Mouse (Mus musculus): ENCODE results near the gene Tmem268. TPM values are rescaled to one million over a fixed set of nuclear protein-coding genes. Genes with fewer than 3 reads are reported as not detected.

The Tmem268 gene
- 4.7 and 7.0 TPM in 2 replicates for polyA plus RNA-seq (2012)

GRCm38 (mm10) chr4:63558407-63559081 is at the start of gene Tmem268:
TSS of gene Tmem268 (plus strand) at chr4:63558781.

GRCm38 (mm10) chr4:63544494-63545230 is 13.9 kb upstream of the Tmem268 start, which contains the start of gene Atp6v1g1:
TSS of gene Atp6v1g1 (plus strand) at chr4:63544772.

GRCm38 (mm10) chr4:63604945-63605344 is 46.4 kb downstream of the Tmem268 start, which contains the start of gene Gm11213:
TSS of gene Gm11213 (minus strand) at chr4:63605261.

DNA sequence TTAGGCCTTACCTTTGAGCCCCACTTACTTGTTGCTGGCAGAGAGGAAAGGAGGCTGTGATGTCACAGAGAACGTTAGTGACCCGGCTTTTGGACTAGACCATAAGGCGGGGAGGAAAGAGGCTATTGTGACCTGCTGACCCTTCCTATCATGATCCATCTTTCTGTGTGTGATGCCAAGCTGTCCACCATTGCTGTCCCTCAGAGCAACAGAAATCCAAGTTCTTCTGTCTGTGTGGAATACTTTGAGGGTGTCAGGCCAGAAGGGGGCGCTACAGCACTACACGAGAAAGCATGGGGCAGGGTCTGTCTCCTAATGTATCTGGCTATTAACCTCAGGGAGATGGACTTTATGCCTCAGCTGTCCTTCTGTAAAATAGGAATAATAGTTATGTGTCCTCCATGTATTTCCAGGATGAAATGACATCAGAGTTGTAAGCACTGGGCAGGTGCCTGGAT is 63.8 kb downstream of the Tmem268 start, which contains the start of gene Tex48:
Tex48 (minus strand) TSS at position 51 of the 458 bp plus-strand sequence.

Other genes with a start within 250 kb of the Tmem268 start
- gene Orm1, start 214.2 kb upstream of the Tmem268 start, polyA plus RNA-seq (2012), result 0.23 and 1.4 TPM in 2 replicates
- gene Orm3, start 202.6 kb upstream of the Tmem268 start, polyA plus RNA-seq (2012), result 0.07 TPM in 1 of 2 replicates, not detected in the other
- not detected in 2 replicates for gene Orm2, start 196.3 kb upstream of the Tmem268 start, polyA plus RNA-seq (2012)
- gene Akna, start 155.4 kb upstream of the Tmem268 start, polyA plus RNA-seq (2012), result 61.6 and 76.7 TPM in 2 replicates
- gene Whrn, start 62.8 kb upstream of the Tmem268 start, polyA plus RNA-seq (2012), result 11.8 and 14.1 TPM in 2 replicates
- 105 and 115 TPM in 2 replicates for gene Atp6v1g1, start 14.0 kb upstream of the Tmem268 start, polyA plus RNA-seq (2012)
- not detected in 2 replicates for gene Gm11213, start 46.5 kb downstream of the Tmem268 start, polyA plus RNA-seq (2012)
- gene Tex48, start 63.6 kb downstream of the Tmem268 start, polyA plus RNA-seq (2012), result not detected in 2 replicates
- gene Gm11214, start 104.6 kb downstream of the Tmem268 start, polyA plus RNA-seq (2012), result not detected in 2 replicates
- gene Tnfsf15, start 186.3 kb downstream of the Tmem268 start, polyA plus RNA-seq (2012), result not detected in 2 replicates